Mouse (Mus musculus): ENCODE results near the gene Zfr2.

Gene Zfr2

GRCm38 (mm10) chr10:81287513-81288157 lies 54.7 kb downstream of the Zfr2 start:
- DNase-seq (ENCODE audit: low read depth, low spot score), result no peak

DNA sequence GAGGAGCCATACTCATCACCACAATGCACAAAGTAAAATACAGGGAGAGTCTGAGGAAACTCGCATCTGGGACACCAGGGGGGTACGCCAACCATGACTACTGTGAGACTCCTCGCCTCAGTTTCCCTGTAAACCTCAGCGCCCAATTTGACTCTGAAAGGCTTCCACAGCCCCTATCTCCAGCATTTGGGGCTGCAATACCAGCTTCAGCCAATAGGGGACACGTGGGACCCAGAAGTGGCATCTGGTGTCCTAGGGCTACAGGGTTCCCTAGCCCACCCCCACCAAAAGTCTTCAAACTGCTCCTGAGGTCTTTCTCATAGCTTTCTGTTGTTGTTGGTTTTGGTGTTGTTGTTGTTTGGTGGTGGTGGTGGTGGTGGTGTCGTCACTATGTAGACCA lies 55.6 kb downstream of the Zfr2 start:
- no peak for DNase-seq (ENCODE audit: low read depth, low spot score)

DNA sequence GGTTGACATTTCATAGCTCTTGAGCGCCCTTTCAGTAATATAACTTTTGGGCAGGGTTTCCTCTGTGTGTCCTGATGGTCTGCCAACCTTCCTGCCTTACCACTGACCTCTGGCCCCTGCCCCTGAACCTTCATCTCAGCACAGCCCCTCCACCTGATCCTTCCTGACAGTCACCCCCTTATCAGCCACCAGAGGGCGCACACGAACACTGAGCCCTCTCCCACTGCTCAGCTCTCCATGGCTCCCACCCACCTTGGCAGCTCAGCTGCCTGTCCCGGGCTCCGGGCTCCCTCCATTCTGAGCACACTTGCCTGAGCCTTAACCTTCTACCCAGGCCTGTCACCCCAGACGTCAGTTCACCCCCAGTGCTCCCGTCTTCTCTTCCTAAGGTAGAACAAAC lies 56.3 kb downstream of the Zfr2 start:
- DNase-seq (ENCODE audit: low read depth, low spot score), result peak; percentile 48

DNA sequence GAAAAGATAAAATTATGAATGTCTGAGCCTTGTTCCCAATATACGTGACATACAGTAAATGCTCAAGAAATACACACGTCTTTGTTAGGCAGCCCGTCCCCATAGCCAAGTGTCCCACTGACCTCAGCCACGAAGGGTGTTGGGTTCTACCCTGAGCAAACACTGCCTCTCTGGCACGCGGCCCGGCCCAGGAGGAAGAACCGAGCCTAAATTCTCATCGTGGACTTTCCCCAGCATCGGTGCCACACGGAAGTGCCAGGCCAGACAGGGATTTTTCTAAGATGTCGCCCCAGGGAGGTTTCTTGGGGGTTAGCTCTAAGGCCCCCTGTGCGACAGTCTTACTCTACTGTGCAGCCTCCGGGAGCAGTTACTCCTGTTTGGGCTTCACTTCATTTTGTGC lies 56.9 kb downstream of the Zfr2 start:
- no peak for DNase-seq (ENCODE audit: low read depth, low spot score)

- DNase-seq (ENCODE audit: low read depth, low spot score), result no peak
Measured at GRCm38 (mm10) chr10:81290698-81291460, 57.9 kb downstream of the Zfr2 start.

DNA sequence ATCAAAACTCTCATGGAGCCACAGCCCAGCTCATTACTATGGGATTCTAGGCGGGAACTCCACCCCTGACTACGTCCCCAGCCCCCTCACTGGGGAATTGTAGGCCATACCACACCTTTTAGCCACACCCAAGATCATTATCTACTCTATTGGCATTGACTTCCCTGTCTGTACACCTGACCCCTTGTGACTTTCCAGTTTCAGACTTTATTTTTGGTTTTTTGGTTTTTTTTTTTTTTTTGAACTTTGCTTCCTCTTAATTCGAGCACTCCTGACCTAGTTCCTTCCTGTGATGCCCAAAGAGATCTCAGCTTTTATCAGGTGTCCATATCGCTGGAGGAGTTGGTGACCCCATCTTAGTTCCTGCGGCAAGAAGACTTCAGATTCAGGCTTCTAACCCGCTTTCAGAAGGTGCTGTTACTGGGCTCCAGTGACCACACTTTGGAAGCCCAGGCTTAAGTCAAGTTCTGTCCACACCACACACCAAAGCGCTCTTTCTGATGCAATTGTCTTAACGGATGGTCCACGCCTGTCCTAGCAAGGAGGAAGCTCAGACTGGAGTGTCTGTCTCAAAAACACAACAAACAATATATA lies 58.7 kb downstream of the Zfr2 start, which contains the start of gene Tjp3:
Gene Tjp3, minus strand, starts transcription at position 71 of the 594 bp plus-strand sequence.
- no peak for DNase-seq (ENCODE audit: low read depth, low spot score)

DNA sequence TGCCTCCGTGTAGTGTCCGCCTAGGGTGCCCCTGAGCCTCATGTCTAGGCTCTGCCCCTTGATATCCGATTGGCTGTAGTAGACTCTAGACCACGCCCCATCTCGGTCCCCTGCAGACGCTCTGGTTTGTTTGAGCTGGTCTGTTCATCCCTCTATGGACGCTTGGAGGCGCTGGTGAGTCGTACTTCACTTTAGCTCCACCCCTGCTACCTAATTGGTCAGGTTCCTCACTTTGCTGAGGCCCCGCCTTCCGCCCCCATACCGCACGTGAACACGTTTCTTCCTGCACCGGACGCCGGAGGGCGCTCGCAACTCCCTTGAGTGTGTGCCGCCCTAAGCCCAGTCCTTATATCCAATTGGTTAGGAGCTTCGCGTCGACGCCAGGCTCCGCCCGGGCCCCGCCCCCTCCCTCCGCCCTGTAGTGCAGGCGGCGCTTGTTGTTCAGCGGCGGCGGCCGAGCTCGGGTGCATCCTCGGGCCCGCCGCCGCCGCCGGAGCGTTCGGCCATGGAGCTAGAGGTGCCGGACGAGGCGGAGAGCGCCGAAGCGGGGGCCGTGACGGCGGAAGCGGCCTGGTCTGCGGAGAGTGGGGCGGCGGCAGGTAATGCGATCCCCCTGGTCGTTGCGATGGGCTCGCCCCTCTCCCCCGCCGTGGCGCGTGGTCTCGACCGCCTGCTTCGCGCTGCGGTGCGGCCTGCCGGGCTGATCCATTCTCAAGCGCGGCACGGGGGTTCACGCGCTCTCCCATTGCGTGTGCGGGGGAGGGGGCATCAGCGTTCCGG lies 59.8 kb downstream of the Zfr2 start, which contains the start of gene Pip5k1c:
Gene Pip5k1c, plus strand, starts transcription at position 410 of the 780 bp plus-strand sequence.
- DNase-seq (ENCODE audit: low read depth, low spot score), result peak; percentile 100

DNA sequence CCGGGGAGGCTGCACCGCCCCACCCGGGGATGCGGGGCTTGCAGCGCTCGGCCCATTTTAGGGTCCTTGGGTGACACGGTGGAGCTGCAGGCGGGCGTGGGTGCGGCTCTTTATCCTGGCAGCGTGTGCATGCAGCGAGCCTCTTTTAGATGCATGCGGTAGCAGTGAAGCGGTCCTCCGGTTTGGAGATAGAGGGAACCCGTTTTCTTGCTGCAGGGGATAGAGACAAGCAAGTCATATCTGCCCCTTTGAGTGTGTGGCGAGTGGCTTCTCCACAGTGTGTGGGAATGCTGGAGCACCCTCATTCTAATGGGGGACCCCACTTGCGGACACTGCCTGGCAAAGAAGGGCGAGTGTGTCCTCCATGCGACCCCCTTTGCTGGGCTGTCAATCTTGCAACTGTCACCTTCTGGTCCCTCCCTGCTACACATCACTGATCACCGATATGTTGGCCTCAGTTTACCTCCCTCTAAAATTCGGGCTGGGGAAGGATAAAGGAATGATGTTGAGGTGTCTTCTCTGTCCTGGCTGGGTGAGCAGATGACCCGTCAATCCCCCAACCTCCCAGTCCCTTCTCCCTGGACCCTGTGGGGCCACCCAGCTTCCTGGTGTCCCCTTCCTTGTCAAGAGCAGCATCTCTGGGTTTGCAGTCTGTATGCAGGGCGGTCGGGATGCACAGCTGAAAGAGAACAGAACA lies 60.5 kb downstream of the Zfr2 start:
- no peak for DNase-seq (ENCODE audit: low read depth, low spot score)

DNA sequence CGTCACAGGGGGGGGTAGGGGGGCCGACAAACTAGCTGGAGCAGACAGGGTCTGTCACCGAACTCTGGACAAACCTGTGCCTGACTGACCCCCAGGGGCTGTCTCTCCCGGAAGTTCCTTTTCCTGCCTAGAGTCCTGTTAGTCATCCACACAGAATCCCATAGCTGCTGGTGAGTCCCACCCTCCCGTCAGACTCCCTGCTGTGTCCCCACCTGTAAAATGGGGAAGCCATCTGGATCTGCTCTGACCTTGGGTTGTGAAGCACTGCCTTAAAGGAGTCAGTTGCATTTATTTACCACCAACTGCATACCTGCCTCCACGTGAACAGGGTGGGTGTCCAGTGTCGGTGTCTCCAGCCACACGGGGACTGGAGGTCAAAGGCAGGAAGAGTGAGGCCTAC lies 61.5 kb downstream of the Zfr2 start:
- no peak for DNase-seq (ENCODE audit: low read depth, low spot score)

GRCm38 (mm10) chr10:81295185-81295584 lies 62.2 kb downstream of the Zfr2 start:
- DNase-seq (ENCODE audit: low read depth, low spot score), result no peak

DNA sequence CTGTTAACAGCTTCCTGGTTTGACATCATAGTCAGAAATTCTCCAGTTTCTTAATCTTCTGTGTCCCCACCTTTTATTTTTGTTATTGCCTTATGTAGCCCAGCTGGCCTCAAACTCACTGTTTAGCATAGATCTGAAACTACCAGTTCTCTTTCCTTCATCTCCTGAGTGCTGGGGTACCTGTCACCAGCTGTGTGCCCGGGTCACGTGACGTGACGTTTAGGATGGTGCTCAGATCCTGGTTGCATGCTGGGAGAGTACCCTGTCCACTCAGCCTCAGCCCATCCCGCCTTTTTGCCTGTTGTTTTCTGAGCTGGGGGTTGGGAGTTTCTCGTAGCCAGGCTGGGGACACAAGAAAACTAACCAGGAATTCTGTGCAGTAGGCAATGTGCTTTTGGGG lies 64.3 kb downstream of the Zfr2 start:
- DNase-seq (ENCODE audit: low read depth, low spot score), result no peak

GRCm38 (mm10) chr10:81297845-81298244 lies 64.9 kb downstream of the Zfr2 start:
- DNase-seq (ENCODE audit: low read depth, low spot score), result no peak

- DNase-seq (ENCODE audit: low read depth, low spot score), result no peak
Measured at GRCm38 (mm10) chr10:81298369-81299100, 65.6 kb downstream of the Zfr2 start.

DNA sequence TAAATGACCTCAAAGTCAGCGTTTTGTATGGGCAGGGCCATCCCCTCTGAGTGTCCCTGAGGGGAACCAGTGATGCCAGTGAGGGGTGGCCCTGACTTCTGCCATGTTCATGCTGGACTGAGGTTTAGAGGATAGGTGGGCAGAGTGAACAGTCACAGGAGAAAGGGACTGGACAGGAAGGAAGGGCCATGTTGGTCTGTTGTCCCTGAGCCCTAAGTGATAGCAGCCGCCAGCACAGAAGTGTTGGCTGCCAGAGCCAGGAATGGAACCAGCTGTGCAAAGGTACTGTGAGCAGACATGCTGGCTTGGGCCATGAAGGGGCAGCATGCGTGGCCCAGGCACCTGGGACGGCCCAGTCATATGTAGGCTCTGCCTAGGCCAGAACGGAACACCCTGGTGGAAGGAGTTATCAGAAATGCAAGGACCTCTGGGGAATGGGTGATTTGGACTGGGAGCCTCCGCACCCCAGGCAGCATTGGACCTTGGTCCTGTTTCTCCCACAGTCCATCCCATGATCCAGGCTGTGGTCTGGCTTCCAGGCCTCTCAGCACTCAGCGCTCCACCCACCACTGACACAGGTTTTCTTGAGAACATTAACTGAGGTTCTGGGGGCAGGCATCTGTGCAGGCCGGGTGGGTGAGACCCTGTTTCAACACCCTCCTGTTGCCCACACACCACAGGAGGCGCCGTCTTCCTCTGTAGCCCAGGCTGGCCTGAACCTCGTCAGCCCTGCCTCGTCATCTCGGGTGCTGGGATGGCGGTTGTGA lies 66.8 kb downstream of the Zfr2 start:
- no peak for DNase-seq (ENCODE audit: low read depth, low spot score)

GRCm38 (mm10) chr10:81300352-81300907 lies 67.5 kb downstream of the Zfr2 start:
- DNase-seq (ENCODE audit: low read depth, low spot score), result no peak

- DNase-seq (ENCODE audit: low read depth, low spot score), result no peak
Measured at GRCm38 (mm10) chr10:81301321-81301720, 68.4 kb downstream of the Zfr2 start.
